Mouse (Mus musculus) erythroblast, embryonic 14.5 days (primary cell): ENCODE measurements around the gene Rasal3. TPM values are rescaled to one million over a fixed set of nuclear protein-coding genes. Genes with fewer than 3 reads are reported as not detected.

ENCODE experiments used
- H3K27me3 ChIP-seq: 2 replicates; pipeline ENCODE4 v1.6.1; 2012; ENCODE audit warnings: inconsistent platforms; ENCODE audit not compliant: control insufficient read depth
- H3K36me3 ChIP-seq: 2 replicates; pipeline ENCODE4 v1.6.1; 2012; ENCODE audit warnings: mild to moderate bottlenecking, inconsistent platforms; ENCODE audit not compliant: control insufficient read depth
- H3K4me1 ChIP-seq: 2 replicates; pipeline ENCODE4 v1.6.1; 2012; ENCODE audit warnings: inconsistent platforms; ENCODE audit not compliant: control insufficient read depth
- H3K4me3 ChIP-seq: replicated peaks from 2 replicates; pipeline ENCODE3; 2012; ENCODE audit warnings: moderate library complexity, mild to moderate bottlenecking, inconsistent platforms
- H3K9me3 ChIP-seq: 2 replicates; pipeline ENCODE4 v1.6.1; 2012; ENCODE audit warnings: low read length, inconsistent platforms, mixed read lengths; ENCODE audit not compliant: control insufficient read depth
- GATA1 ChIP-seq: IDR thresholded peaks from 2 replicates; pipeline ENCODE4 v1.6.1; 2012; ENCODE audit warnings: low read length, inconsistent platforms, mixed read lengths
- TAL1 ChIP-seq: IDR thresholded peaks from 3 replicates; pipeline ENCODE4 v1.6.1; 2012; ENCODE audit warnings: low read length, inconsistent platforms, mixed read lengths
- polyA plus RNA-seq: library from polyadenylated mRNA; stranded (reverse); fragments of >175 nt; gene quantifications from 2 replicates; pipeline ENCODE4 v1.2.3, GENCODE M21; 2012

Gene Rasal3
- polyA plus RNA-seq, 1 experiment, result 0.17 TPM

DNA sequence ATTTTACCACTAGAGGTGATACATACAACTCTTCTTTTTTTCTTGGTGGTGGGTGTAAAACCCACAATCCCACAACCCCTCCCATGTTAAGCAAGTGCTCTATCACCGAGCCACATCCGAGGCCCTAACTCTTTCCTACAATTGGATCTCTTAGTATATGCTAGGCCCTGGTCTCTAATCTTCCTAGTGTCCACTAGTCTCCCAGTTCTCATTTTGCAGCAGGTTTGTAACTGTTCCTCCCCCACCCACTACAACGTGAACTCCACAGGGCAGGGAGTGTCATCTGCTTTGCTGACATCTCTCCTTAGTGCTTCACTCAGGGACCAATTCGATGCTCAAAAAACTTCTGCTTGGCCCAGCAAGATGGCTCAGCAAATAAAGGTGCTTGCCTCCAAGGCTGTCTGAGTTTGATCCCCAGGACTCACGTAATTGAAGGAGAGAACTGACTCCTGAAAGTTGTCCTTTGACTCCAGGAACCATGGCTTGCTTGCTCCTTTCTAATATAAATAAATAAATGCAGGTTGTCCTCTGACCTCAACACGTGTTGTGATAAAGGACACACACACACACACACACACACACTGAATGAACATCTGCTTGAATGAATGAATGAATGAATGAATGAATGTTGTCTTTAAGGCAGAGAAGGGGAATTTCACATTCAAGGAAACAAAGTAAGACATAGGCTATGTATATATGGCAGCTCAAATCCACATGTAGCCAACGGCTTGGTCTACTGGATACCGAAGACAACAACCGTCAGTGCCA is 1.2 kb downstream of the Rasal3 start:
- no peak for TF ChIP-seq GATA1
- no peak for TF ChIP-seq TAL1
- H3K4me3 ChIP-seq, result peak overlapping the region; percentile 54
- no peaks in the 10 kb centered on the region for H3K9me3 ChIP-seq
- peaks cover 3% of the 10 kb centered on the region; the same call in 1 of the 2 replicates for H3K27me3 ChIP-seq
- H3K4me1 ChIP-seq, result peaks cover 19% of the 10 kb centered on the region
- H3K36me3 ChIP-seq, result no peaks in the 10 kb centered on the region

GRCm38 (mm10) chr17:32396266-32396665 is 7.1 kb downstream of the Rasal3 start:
- Histone ChIP-seq H3K4me1 (peaks cover 2% of the 10 kb centered on the region; the same call in 1 of the 2 replicates), H3K27me3 (peaks cover 27% of the 10 kb centered on the region), H3K36me3 (no peaks in the 10 kb centered on the region), H3K9me3 (no peaks in the 10 kb centered on the region), H3K4me3 (no peak overlapping the region)
- no peak for TF ChIP-seq GATA1
- no peak for TF ChIP-seq TAL1

DNA sequence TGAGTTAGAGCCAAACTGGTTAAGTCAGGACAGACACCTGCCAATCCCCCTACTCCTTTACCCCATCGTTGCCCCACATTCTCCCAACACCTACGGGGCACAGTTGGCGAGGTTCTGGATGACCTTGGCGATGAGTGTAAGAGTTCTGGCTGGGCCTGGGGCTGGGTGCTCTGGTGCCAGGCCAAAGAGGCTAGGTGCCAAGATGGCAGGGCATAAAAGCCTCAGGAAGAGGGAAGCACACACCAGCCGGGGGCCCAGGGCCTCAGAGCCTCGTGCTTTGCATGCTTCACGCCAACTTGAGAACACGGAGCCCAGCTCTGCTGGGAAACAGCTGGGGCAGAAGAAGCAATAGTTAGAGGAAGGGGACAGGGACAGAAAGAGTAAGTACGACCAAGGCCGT is 9.4 kb downstream of the Rasal3 start:
- no peak overlapping the region for H3K4me3 ChIP-seq
- H3K4me1 ChIP-seq, result peaks cover 11% of the 10 kb centered on the region
- no peaks in the 10 kb centered on the region for H3K9me3 ChIP-seq
- H3K36me3 ChIP-seq, result no peaks in the 10 kb centered on the region
- TF ChIP-seq TAL1 (no peak), GATA1 (no peak)
- H3K27me3 ChIP-seq, result peaks cover 31% of the 10 kb centered on the region

GRCm38 (mm10) chr17:32389101-32389659 is 14.2 kb downstream of the Rasal3 start, which contains the start of gene Wiz:
Gene Wiz, minus strand, starts transcription at chr17:32389439.
- H3K4me1 ChIP-seq, result peaks cover 34% of the 10 kb centered on the region
- peaks cover 16% of the 10 kb centered on the region for H3K27me3 ChIP-seq
- H3K9me3 ChIP-seq, result no peaks in the 10 kb centered on the region
- peak within 1 kb of the TSS; percentile 81 for H3K4me3 ChIP-seq
- TF ChIP-seq GATA1 (no peak), TAL1 (no peak)
- peaks cover 2% of the 10 kb centered on the region; the same call in 1 of the 2 replicates for H3K36me3 ChIP-seq

- Histone ChIP-seq H3K9me3 (no peaks in the 10 kb centered on the region), H3K27me3 (peaks cover 16% of the 10 kb centered on the region), H3K4me3 (peak overlapping the region; percentile 81), H3K4me1 (peaks cover 34% of the 10 kb centered on the region), H3K36me3 (peaks cover 2% of the 10 kb centered on the region; the same call in 1 of the 2 replicates)
- TF ChIP-seq GATA1, result no peak
- TF ChIP-seq TAL1, result no peak
These were observed 14.8 kb downstream of the Rasal3 start for GRCm38 (mm10) chr17:32388370-32389100.

GRCm38 (mm10) chr17:32387986-32388369 is 15.4 kb downstream of the Rasal3 start:
- H3K27me3 ChIP-seq, result peaks cover 16% of the 10 kb centered on the region
- H3K4me3 ChIP-seq, result peak overlapping the region; percentile 81
- H3K9me3 ChIP-seq, result no peaks in the 10 kb centered on the region
- H3K4me1 ChIP-seq, result peaks cover 34% of the 10 kb centered on the region
- no peak for TF ChIP-seq GATA1
- no peak for TF ChIP-seq TAL1
- H3K36me3 ChIP-seq, result peaks cover 4% of the 10 kb centered on the region; the same call in 1 of the 2 replicates

DNA sequence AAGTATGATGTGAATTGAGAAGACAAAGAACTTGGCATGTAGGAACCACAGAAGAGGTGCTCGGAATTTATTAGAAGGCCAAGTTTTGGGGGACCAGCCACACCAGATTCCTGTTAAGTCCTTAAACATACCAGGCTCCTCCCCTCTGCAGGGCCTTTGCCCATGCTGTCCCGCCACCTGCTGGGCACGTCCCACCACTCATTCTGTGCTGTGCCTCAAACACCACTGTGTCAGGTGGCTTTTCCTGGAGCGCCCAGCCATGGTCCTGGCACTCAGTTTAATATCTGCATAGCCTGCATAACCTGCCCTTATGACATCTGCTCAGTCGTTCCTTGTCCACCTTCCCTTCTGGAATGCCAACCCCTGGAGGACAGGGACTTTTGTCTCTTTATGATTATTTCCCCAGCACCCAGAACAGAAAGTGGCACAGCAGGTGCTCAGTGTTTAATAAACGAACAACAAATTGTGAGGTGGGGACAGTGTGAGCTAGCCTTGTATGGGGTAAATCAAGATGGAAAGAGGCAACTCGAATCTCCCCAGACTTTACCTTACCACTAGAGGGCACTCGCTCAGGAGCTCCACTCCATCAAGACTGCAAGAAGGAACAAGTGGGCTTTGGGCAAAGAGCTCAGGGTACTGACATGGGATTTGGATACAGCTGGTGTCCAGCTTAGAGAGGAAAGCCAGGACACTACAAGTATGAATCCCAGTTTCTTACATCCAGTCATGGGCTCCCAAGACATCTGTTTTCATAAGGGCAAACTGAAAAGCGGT is 16.5 kb downstream of the Rasal3 start:
- TF ChIP-seq TAL1 (no peak), GATA1 (no peak)
- Histone ChIP-seq H3K4me3 (no peak overlapping the region), H3K27me3 (peaks cover 8% of the 10 kb centered on the region), H3K36me3 (peaks cover 4% of the 10 kb centered on the region; the same call in 1 of the 2 replicates), H3K4me1 (peaks cover 32% of the 10 kb centered on the region), H3K9me3 (no peaks in the 10 kb centered on the region)

DNA sequence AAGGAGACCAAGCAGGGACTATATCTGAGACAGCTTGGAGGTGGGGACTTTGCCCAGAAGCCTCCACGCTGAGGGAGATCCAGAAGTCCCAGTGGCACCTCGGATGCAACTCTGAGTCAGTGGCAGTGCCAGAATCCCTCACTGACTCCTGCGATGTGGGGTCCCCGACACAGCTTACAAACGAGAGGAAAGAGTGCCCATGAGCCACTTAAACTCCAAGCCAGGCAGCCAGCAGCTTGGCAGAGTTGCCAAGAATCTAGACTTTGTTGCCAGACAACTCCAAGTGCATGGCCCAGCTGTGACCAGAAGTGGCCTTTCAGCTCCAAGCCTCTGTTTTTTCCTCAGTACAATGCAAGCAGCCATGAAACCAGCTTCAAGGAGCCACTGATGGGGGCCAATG is 19.7 kb downstream of the Rasal3 start:
- no peak for TF ChIP-seq GATA1
- no peak for TF ChIP-seq TAL1
- Histone ChIP-seq H3K36me3 (peaks cover 4% of the 10 kb centered on the region; the same call in 1 of the 2 replicates), H3K4me1 (peaks cover 21% of the 10 kb centered on the region), H3K27me3 (no peaks in the 10 kb centered on the region), H3K9me3 (no peaks in the 10 kb centered on the region), H3K4me3 (no peak overlapping the region)

- Histone ChIP-seq H3K27me3 (no peaks in the 10 kb centered on the region), H3K4me1 (peaks cover 17% of the 10 kb centered on the region), H3K9me3 (no peaks in the 10 kb centered on the region), H3K4me3 (no peak overlapping the region), H3K36me3 (peaks cover 7% of the 10 kb centered on the region)
- TF ChIP-seq GATA1, result no peak
- TF ChIP-seq TAL1, result no peak
These were observed 20.8 kb downstream of the Rasal3 start for GRCm38 (mm10) chr17:32382576-32382975.
